Mouse (Mus musculus): ENCODE data around the gene Dennd2c. TPM values are rescaled to one million over a fixed set of nuclear protein-coding genes. Genes with fewer than 3 reads are reported as not detected.

Dennd2c gene
- polyA plus RNA-seq (2015; fragmentation: Nextera tagmentation; extraction: Ambion mirVana): 7.8 and 8.9 TPM in 2 replicates

GRCm38 (mm10) chr3:103102454-103103390 is at the start of gene Dennd2c:
Gene Dennd2c (plus strand): TSS chr3:103102604.
- Histone ChIP-seq H3K27me3 (peaks cover 15% of the 10 kb centered on the region; the same call in 1 of the 2 replicates), H3K36me3 (replicated peaks) (no peaks in the 10 kb centered on the region), H3K4me3 (replicated peaks) (peak within 1 kb of the TSS; percentile 85), H3K4me2 (peak within 1 kb of the TSS; percentile 98), H3K9ac (peak within 1 kb of the TSS; percentile 87), H3K4me1 (replicated peaks) (peaks cover 36% of the 10 kb centered on the region), H3K27ac (replicated peaks) (peak within 1 kb of the TSS; percentile 92), H3K9me3 (replicated peaks) (no peaks in the 10 kb centered on the region)
- under 1% methylated on average over 72 of the region's 72 CpGs for whole genome bisulfite sequencing (ENCODE audit: insufficient replicate concordance)
- ATAC-seq (ENCODE audit: insufficient read depth): peak; percentile 97

DNA sequence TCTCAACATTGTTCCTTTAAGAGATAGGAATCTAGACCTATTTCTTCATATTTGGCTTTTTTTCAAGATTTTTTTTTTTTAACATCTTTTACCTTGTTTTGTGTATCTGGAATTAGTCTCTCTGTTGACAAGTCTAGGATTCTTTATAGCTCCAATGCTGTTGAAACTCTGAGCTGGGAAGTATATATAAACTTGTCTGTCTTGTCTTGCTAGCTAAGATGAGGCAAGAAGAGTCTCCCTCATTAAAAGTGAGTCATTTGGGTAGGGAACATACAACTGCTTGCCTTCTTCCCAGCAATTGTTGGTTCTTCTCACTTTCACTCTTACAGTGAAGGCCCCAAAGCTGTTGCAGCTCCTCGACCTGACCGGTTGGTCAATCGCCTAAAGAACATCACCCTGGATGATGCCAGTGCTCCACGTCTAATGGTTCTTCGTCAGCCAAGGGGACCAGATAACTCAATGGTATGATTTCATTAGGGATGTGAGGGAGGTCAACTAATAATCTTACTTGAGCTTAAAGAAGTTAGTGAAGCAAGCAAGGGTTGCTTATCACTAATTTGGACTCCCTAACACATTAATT is 46.3 kb upstream of the Dennd2c start:
- H3K9me3 ChIP-seq (replicated peaks): no peaks in the 10 kb centered on the region
- no peak for ATAC-seq (ENCODE audit: insufficient read depth)
- 83% methylated on average over 5 of the region's 5 CpGs for WGBS (ENCODE audit: insufficient replicate concordance)
- H3K36me3 ChIP-seq (replicated peaks): peaks cover 65% of the 10 kb centered on the region
- peaks cover 8% of the 10 kb centered on the region for H3K4me1 ChIP-seq (replicated peaks)
- H3K4me3 ChIP-seq (replicated peaks): no peak overlapping the region
- H3K27me3 ChIP-seq: no peaks in the 10 kb centered on the region
- H3K27ac ChIP-seq (replicated peaks): no peak overlapping the region
- no peak overlapping the region for H3K9ac ChIP-seq
- H3K4me2 ChIP-seq: no peak overlapping the region

DNA sequence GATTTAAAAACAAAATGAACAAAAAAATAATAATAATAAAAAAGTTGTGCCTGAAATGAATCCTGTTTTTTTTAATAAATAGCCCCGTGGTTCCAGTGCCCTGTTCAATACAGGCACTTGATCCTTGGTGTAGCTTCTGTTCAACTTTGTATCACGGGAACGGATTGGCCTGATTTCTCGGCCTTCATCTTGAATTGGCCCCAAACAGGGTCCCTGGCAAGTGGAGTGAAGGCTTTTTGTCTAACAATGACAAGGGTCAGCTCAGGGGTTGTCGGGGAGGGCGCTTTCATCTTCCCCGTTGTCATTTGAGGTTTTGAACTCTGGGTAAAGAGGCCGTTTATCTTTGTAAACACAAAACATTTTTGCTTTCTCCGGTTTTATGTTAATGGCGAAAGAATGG is 44.7 kb upstream of the Dennd2c start:
- Histone ChIP-seq H3K4me1 (replicated peaks) (peaks cover 8% of the 10 kb centered on the region), H3K4me3 (replicated peaks) (peak overlapping the region; percentile 87), H3K9ac (no peak overlapping the region), H3K27ac (replicated peaks) (peak overlapping the region; percentile 83; the same call in 1 of the 2 replicates), H3K9me3 (replicated peaks) (no peaks in the 10 kb centered on the region), H3K36me3 (replicated peaks) (peaks cover 66% of the 10 kb centered on the region), H3K4me2 (peak overlapping the region; percentile 69), H3K27me3 (no peaks in the 10 kb centered on the region)
- WGBS (ENCODE audit: insufficient replicate concordance): 6% methylated on average over 10 of the region's 10 CpGs
- ATAC-seq (ENCODE audit: insufficient read depth): peak; percentile 26

- H3K4me3 ChIP-seq (replicated peaks): peak within 1 kb of the TSS; percentile 87
- peaks cover 68% of the 10 kb centered on the region for H3K36me3 ChIP-seq (replicated peaks)
- peaks cover 8% of the 10 kb centered on the region for H3K4me1 ChIP-seq (replicated peaks)
- peak within 1 kb of the TSS; percentile 76 for H3K9ac ChIP-seq
- H3K27me3 ChIP-seq: no peaks in the 10 kb centered on the region
- peak within 1 kb of the TSS; percentile 69 for H3K4me2 ChIP-seq
- peak; percentile 97 for ATAC-seq (ENCODE audit: insufficient read depth)
- H3K9me3 ChIP-seq (replicated peaks): no peaks in the 10 kb centered on the region
- peak within 1 kb of the TSS; percentile 83 for H3K27ac ChIP-seq (replicated peaks)
- 1% methylated on average over 46 of the region's 46 CpGs for WGBS (ENCODE audit: insufficient replicate concordance)
These were observed 43.9 kb upstream of the Dennd2c start, which contains the start of gene Nras for GRCm38 (mm10) chr3:103058207-103059157. Gene Nras (plus strand): TSS chr3:103058285.

- no peak overlapping the region for H3K27ac ChIP-seq (replicated peaks)
- H3K9ac ChIP-seq: no peak overlapping the region
- no peaks in the 10 kb centered on the region for H3K9me3 ChIP-seq (replicated peaks)
- no peak for ATAC-seq (ENCODE audit: insufficient read depth)
- H3K27me3 ChIP-seq: no peaks in the 10 kb centered on the region
- no peak overlapping the region for H3K4me2 ChIP-seq
- no peaks in the 10 kb centered on the region for H3K4me1 ChIP-seq (replicated peaks)
- H3K36me3 ChIP-seq (replicated peaks): peaks cover 65% of the 10 kb centered on the region
- H3K4me3 ChIP-seq (replicated peaks): no peak overlapping the region
- 88% methylated on average over 8 of the region's 8 CpGs for WGBS (ENCODE audit: insufficient replicate concordance)
These were observed 35.5 kb upstream of the Dennd2c start for GRCm38 (mm10) chr3:103066927-103067326.

DNA sequence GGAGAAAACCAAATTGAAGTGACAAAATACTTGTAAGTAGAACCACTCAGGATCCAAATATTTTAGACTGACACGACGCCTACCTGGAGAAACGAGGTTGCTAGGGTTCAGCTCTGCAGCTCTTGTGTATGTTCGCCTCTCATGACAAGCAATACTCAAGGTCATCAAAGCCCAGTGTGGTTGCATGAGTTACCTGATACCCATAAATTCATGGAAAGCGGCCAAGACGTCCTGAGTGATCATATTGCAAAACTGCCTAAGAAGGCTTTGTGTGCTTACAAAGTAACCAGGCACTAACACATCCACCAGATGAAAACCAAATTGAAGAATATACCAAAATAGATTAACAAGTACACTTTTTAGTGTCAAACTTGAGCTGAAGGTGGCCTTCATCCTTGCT is 33.4 kb upstream of the Dennd2c start:
- H3K9ac ChIP-seq: no peak overlapping the region
- no peak for ATAC-seq (ENCODE audit: insufficient read depth)
- no peak overlapping the region for H3K4me2 ChIP-seq
- H3K27me3 ChIP-seq: no peaks in the 10 kb centered on the region
- no peak overlapping the region for H3K27ac ChIP-seq (replicated peaks)
- H3K9me3 ChIP-seq (replicated peaks): no peaks in the 10 kb centered on the region
- peaks cover 44% of the 10 kb centered on the region for H3K36me3 ChIP-seq (replicated peaks)
- WGBS (ENCODE audit: insufficient replicate concordance): 84% methylated on average over 6 of the region's 6 CpGs
- no peak overlapping the region for H3K4me3 ChIP-seq (replicated peaks)
- no peaks in the 10 kb centered on the region for H3K4me1 ChIP-seq (replicated peaks)

DNA sequence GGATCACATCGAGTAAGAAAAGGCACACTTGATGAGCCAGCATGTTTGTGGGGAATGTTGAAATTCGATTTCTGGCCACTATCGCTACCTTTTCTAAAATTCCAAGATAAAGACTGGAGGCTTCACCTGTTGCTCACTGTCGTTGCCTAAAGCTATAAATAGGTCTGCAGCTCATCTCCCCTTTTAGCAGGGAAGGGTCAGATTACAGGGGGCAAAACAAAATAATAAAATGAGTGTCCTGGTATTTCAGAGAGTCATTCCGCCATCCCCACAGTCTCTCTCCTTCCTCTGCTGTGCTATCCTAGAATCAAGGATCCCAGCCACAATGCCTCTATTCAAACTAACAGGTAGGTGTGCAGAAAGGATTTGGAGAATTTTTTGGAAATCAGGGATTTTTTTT is 28.6 kb upstream of the Dennd2c start, which contains the start of gene Ampd1:
TSS of gene Ampd1 (plus strand) at position 244 of the 400 bp plus-strand sequence.
- no peak within 1 kb of the TSS for H3K27ac ChIP-seq (replicated peaks)
- H3K9ac ChIP-seq: no peak within 1 kb of the TSS
- WGBS (ENCODE audit: insufficient replicate concordance): 58% methylated on average over 5 of the region's 5 CpGs
- no peak within 1 kb of the TSS for H3K4me3 ChIP-seq (replicated peaks)
- no peak within 1 kb of the TSS for H3K4me2 ChIP-seq
- peaks cover 4% of the 10 kb centered on the region for H3K36me3 ChIP-seq (replicated peaks)
- H3K27me3 ChIP-seq: no peaks in the 10 kb centered on the region
- ATAC-seq (ENCODE audit: insufficient read depth): no peak
- H3K9me3 ChIP-seq (replicated peaks): no peaks in the 10 kb centered on the region
- H3K4me1 ChIP-seq (replicated peaks): no peaks in the 10 kb centered on the region

DNA sequence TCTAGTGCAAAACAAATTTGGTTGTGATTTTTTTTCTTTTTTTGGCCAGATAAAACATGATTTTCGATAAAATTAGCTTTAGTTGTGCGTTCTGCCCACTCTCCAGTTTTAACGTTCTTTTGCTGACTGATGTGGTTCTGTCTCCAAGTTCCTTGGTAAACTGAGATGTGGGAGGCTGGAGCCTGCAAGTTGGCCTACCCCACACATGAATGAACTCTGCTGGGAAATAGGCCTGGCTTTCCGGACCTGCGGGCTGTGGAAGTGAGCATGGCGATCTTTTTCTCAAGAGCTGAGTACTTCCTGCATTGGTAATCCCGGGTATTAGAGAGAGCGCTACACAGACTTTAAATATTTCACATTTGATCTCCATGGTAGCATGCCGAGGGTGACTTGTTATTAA is 26.5 kb upstream of the Dennd2c start:
- WGBS (ENCODE audit: insufficient replicate concordance): 69% methylated on average over 9 of the region's 9 CpGs
- H3K27ac ChIP-seq (replicated peaks): no peak overlapping the region
- H3K4me1 ChIP-seq (replicated peaks): no peaks in the 10 kb centered on the region
- no peak for ATAC-seq (ENCODE audit: insufficient read depth)
- no peaks in the 10 kb centered on the region for H3K9me3 ChIP-seq (replicated peaks)
- H3K4me2 ChIP-seq: no peak overlapping the region
- no peaks in the 10 kb centered on the region for H3K27me3 ChIP-seq
- no peak overlapping the region for H3K4me3 ChIP-seq (replicated peaks)
- no peaks in the 10 kb centered on the region for H3K36me3 ChIP-seq (replicated peaks)
- no peak overlapping the region for H3K9ac ChIP-seq

GRCm38 (mm10) chr3:103076476-103076875 is 25.9 kb upstream of the Dennd2c start:
- no peak overlapping the region for H3K27ac ChIP-seq (replicated peaks)
- no peak overlapping the region for H3K9ac ChIP-seq
- ATAC-seq (ENCODE audit: insufficient read depth): no peak
- H3K36me3 ChIP-seq (replicated peaks): no peaks in the 10 kb centered on the region
- WGBS (ENCODE audit: insufficient replicate concordance): 67% methylated on average over 9 of the region's 9 CpGs
- no peak overlapping the region for H3K4me3 ChIP-seq (replicated peaks)
- no peak overlapping the region for H3K4me2 ChIP-seq
- no peaks in the 10 kb centered on the region for H3K9me3 ChIP-seq (replicated peaks)
- no peaks in the 10 kb centered on the region for H3K27me3 ChIP-seq
- H3K4me1 ChIP-seq (replicated peaks): no peaks in the 10 kb centered on the region

DNA sequence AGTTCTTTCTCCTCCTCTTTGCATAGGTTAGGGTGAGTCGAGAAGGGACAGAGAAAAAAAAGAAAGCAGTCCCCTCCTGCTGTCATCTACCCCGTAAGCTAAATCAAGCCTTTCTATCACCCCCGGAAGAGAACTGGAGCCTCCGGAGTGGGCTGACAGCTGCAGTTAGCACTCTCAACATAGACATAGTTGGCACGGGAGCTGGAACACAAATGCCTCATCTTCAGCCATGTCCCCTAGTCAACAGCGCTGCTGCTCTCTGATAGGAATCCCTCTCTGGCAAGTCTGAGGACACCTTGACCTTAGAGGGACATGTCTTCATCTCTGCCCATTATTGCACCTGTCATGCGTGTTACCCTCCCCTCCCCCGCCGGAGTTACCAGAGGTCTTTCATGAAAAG is 23.1 kb upstream of the Dennd2c start:
- Histone ChIP-seq H3K9me3 (replicated peaks) (no peaks in the 10 kb centered on the region), H3K4me2 (no peak overlapping the region), H3K9ac (no peak overlapping the region), H3K36me3 (replicated peaks) (no peaks in the 10 kb centered on the region), H3K4me3 (replicated peaks) (no peak overlapping the region), H3K4me1 (replicated peaks) (no peaks in the 10 kb centered on the region), H3K27me3 (no peaks in the 10 kb centered on the region), H3K27ac (replicated peaks) (no peak overlapping the region)
- no peak for ATAC-seq (ENCODE audit: insufficient read depth)
- WGBS (ENCODE audit: insufficient replicate concordance): 73% methylated on average over 8 of the region's 9 CpGs

Data from liver, embryonic 15.5 days (tissue).